Mouse (Mus musculus) heart, embryonic 10.5 days (tissue): ENCODE measurements at regions not wholly inside any gene's neighbourhood (a gene's known extent, or its start where the extent isn't known, plus 50 kb on each side); places are given as distances from the start of the nearest gene placed in this dataset.
"Not testable (repeated sequence)": the region's sequence is repeated elsewhere in the genome, so short reads cannot be mapped to it uniquely, and the experiment has no call there.

Source experiments
- DNase-seq: peaks from one replicate; pipeline ENCODE4 v3.0.0-alpha.2; 2017; ENCODE audit warnings: low spot score
- H3K27ac ChIP-seq: fragments of 300-500 bp; sonication (generic); 2 replicates; pipeline ENCODE4 v1.5.1; 2016; ENCODE audit warnings: mild to moderate bottlenecking
- H3K27me3 ChIP-seq: fragments of 300-500 bp; sonication (generic); 2 replicates; pipeline ENCODE4 v1.6.1; 2016; ENCODE audit warnings: mild to moderate bottlenecking; ENCODE audit not compliant: poor library complexity, insufficient read depth, severe bottlenecking
- H3K36me3 ChIP-seq: fragments of 300-500 bp; sonication (generic); 2 replicates; pipeline ENCODE4 v1.6.1; 2016; ENCODE audit warnings: mild to moderate bottlenecking, moderate library complexity
- H3K4me1 ChIP-seq: fragments of 300-500 bp; sonication (generic); 2 replicates; pipeline ENCODE4 v1.6.1; 2016; ENCODE audit warnings: mild to moderate bottlenecking
- H3K4me3 ChIP-seq: fragments of 300-500 bp; sonication (generic); 2 replicates; pipeline ENCODE4 v1.5.1; 2016; ENCODE audit warnings: mild to moderate bottlenecking, moderate library complexity
- H3K9me3 ChIP-seq: fragments of 300-500 bp; sonication (generic); 2 replicates; pipeline ENCODE4 v1.6.1; 2016; ENCODE audit warnings: mild to moderate bottlenecking, moderate library complexity
- WGBS: fragments of 180-500 bp; shearing (Covaris S2); methylation state at CpG from one replicate; pipeline ENCODE4 v1.1.7; 2016; 5-methylcytosine and 5-hydroxymethylcytosine counted together

GRCm38 (mm10) chr5:75398820-75399219 lies 175.9 kb upstream of the Kit start:
- WGBS = 72% methylated on average over 5 of the region's 5 CpGs
- Histone ChIP-seq H3K27ac (no peak overlapping the region), H3K4me1 (no peaks in the 10 kb centered on the region), H3K4me3 (no peak overlapping the region), H3K27me3 (no peaks in the 10 kb centered on the region), H3K9me3 (no peaks in the 10 kb centered on the region), H3K36me3 (no peaks in the 10 kb centered on the region)
- DNase-seq = no peak

GRCm38 (mm10) chr5:75401734-75402133 lies 173.0 kb upstream of the Kit start:
- no peak overlapping the region for H3K27ac ChIP-seq
- H3K4me1 ChIP-seq = no peaks in the 10 kb centered on the region
- no peak for DNase-seq
- H3K36me3 ChIP-seq = no peaks in the 10 kb centered on the region
- H3K4me3 ChIP-seq = no peak overlapping the region
- WGBS = 59% methylated on average over 3 of the region's 3 CpGs
- no peaks in the 10 kb centered on the region for H3K27me3 ChIP-seq
- H3K9me3 ChIP-seq = no peaks in the 10 kb centered on the region

DNA sequence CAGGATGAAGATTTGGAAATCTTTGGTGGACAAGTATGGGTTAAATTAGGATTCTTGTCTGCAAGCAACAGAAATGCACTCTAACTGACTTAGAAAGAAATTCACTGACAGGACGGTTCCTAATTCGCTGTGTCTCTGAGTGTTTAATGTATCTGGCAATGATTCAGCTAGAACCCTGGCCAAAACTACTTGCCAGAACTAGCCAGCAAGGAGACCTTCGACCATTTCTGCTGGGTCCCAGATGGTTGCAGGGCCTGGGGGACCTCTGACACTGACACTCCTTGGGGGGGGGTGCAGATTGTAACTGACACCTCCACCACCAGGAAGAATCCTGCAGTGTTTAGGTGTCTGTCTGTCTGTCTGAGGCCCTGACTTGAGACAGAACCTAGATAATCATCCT lies 172.1 kb upstream of the Kit start:
- Histone ChIP-seq H3K4me1 (no peaks in the 10 kb centered on the region), H3K4me3 (no peak overlapping the region), H3K36me3 (no peaks in the 10 kb centered on the region), H3K9me3 (no peaks in the 10 kb centered on the region), H3K27me3 (no peaks in the 10 kb centered on the region), H3K27ac (no peak overlapping the region)
- DNase-seq = no peak
- 87% methylated on average over 3 of the region's 3 CpGs for WGBS

DNA sequence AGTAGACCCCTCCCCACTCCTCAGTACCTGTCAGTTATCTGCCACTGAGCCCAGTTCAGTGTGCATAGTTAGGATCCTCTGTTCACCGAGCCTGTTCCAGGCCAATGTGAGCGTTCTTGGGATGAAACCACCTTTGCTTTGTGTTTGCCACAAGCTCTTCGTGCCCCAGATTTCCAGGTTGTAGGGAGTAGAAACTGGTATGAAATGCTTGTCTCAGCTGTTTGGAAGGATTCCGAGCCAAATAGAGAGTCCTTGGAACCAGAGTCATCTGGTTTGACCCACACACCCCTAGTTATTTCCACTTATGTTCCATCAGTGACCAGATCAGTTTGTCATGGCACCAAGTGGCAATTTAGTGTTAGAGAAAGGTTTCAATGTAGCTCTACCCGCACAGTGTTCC lies 171.2 kb upstream of the Kit start:
- WGBS = 83% methylated on average over 5 of the region's 5 CpGs
- Histone ChIP-seq H3K36me3 (no peaks in the 10 kb centered on the region), H3K4me1 (no peaks in the 10 kb centered on the region), H3K9me3 (no peaks in the 10 kb centered on the region), H3K27me3 (no peaks in the 10 kb centered on the region), H3K4me3 (no peak overlapping the region), H3K27ac (no peak overlapping the region)
- no peak for DNase-seq

DNA sequence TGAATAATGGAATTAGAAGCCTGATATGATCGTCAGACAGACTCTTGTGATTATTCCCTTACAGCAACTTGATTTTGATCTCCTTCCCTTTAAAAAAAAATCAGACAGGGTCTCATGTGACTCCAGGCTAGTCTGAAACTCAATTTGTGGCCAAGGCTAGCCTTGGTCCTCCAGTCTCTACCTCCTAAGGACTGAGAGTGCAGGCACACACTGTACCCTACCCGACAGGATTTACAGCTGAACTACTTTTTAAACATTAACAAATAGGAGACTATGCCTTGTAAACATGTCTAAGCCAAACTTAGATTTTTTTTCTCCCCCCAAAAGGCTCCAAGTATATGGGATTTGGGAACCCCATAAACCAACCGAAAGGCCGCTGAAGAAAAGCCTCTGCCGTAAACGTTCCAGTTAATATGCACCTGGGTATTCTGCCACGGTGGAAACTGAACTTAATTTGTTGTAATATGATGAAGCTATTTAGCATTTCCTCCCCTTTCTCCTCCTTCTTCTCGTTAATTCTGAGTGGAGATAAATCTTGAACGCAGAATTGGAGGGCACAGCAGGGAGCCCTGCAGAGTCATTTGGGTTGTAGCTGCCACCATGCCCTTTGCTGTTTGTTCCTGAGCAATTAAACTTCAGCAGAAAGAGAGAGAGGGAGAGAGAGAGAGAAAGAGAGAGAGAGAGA lies 170.0 kb upstream of the Kit start:
- WGBS = 70% methylated on average over 9 of the region's 9 CpGs
- DNase-seq = no peak
- Histone ChIP-seq H3K27me3 (no peaks in the 10 kb centered on the region), H3K36me3 (no peaks in the 10 kb centered on the region), H3K4me1 (no peaks in the 10 kb centered on the region), H3K9me3 (no peaks in the 10 kb centered on the region), H3K27ac (no peak overlapping the region), H3K4me3 (no peak overlapping the region)

DNA sequence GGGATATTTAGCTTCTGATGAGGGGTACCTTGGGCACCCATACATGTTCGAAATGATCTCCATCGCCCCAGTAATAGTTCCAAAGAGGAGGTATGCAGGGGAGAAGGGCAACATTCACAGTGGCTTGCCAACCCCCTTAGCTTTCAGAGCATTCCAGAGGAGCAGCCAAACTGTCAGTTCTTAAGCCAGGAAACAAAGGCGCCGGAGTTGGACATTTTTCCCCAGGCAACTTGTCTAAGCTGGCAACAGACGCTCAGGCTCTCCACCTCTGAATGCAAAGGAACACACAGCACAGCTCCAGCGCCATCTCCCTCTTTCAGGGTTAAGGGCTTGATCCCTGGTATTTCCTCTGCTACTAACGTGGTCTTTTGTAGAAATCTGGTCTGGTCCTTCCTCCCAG lies 169.2 kb upstream of the Kit start:
- 70% methylated on average over 7 of the region's 7 CpGs for WGBS
- no peak overlapping the region for H3K4me3 ChIP-seq
- no peaks in the 10 kb centered on the region for H3K27me3 ChIP-seq
- no peaks in the 10 kb centered on the region for H3K4me1 ChIP-seq
- DNase-seq = no peak
- H3K27ac ChIP-seq = no peak overlapping the region
- no peaks in the 10 kb centered on the region for H3K36me3 ChIP-seq
- H3K9me3 ChIP-seq = no peaks in the 10 kb centered on the region

DNA sequence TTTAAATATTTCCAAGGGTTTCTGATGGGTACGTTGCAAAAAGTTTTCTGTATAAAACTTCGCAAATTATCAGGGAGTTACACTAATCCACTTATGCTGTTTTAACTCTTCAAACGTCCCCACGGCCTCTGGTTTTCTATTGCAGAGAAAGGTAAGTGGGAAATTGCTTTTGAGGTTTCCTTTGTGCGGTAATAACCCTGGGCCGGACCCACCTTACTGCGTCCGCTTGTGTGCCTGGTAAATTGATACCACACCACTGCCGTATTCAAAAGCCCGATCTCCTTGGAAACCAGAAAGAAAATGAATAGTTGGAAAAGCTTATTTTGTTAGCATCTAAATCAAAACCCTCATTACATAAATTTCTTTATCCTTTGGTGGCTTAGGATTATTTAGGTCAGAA lies 167.0 kb upstream of the Kit start:
- no peak for DNase-seq
- 86% methylated on average over 10 of the region's 10 CpGs for WGBS
- H3K4me1 ChIP-seq = no peaks in the 10 kb centered on the region
- H3K36me3 ChIP-seq = no peaks in the 10 kb centered on the region
- H3K27me3 ChIP-seq = no peaks in the 10 kb centered on the region
- no peaks in the 10 kb centered on the region for H3K9me3 ChIP-seq
- H3K4me3 ChIP-seq = no peak overlapping the region
- no peak overlapping the region for H3K27ac ChIP-seq

- Histone ChIP-seq H3K36me3 (no peaks in the 10 kb centered on the region), H3K4me3 (no peak overlapping the region), H3K4me1 (no peaks in the 10 kb centered on the region), H3K9me3 (no peaks in the 10 kb centered on the region), H3K27me3 (no peaks in the 10 kb centered on the region), H3K27ac (no peak overlapping the region)
- DNase-seq = no peak
- WGBS = 85% methylated on average over 24 of the region's 24 CpGs
Measured at GRCm38 (mm10) chr5:75410240-75411186, 164.2 kb upstream of the Kit start.

DNA sequence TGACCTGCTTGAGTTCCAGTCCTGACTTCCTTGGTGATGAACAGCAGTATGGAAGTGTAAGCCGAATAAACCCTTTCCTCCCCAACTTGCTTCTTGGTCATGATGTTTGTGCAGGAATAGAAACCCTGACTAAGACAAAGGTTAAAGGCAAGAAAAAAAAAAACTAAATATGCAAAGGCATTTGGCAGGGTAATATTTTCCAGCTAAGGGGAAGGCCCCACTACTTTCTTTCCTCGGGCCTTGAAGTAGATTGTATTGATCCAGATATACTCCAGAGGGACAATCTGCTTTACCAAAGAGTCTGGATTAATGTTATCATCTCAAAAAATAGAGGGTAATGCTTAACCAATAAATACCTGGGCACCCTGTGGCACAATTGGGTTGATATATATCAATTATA lies 155.4 kb upstream of the Kit start:
- not testable (repeated sequence) for H3K27me3 ChIP-seq, H3K4me1 ChIP-seq, H3K9me3 ChIP-seq, H3K4me3 ChIP-seq, H3K27ac ChIP-seq, H3K36me3 ChIP-seq, DNase-seq
- WGBS = 82% methylated on average over 2 of the region's 2 CpGs

DNA sequence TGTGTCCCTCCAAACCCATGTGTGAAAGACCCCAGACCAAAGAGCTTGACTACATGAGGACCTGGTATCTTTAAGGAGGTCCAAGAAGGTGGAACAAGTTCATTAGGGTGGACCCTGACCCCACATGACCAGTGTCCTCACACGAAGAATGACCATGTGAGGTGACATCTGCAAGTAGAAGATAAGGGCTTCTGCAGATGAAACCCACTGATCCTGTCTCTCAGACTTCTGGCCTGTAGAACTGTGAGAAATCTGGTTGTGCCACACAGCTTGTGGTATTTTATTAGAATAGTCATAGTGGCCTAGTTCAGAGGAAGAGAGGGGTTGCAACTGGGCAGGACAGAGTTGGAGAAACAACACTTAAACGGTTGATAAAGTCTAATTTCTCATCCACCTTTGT lies 141.8 kb upstream of the Kit start:
- H3K9me3 ChIP-seq = no peaks in the 10 kb centered on the region
- WGBS = 70% methylated on average over 2 of the region's 2 CpGs
- DNase-seq = no peak
- no peak overlapping the region for H3K27ac ChIP-seq
- no peaks in the 10 kb centered on the region for H3K36me3 ChIP-seq
- H3K4me1 ChIP-seq = no peaks in the 10 kb centered on the region
- H3K27me3 ChIP-seq = no peaks in the 10 kb centered on the region
- H3K4me3 ChIP-seq = no peak overlapping the region

- Histone ChIP-seq H3K27me3 (no peaks in the 10 kb centered on the region), H3K27ac (no peak overlapping the region), H3K36me3 (no peaks in the 10 kb centered on the region), H3K4me1 (no peaks in the 10 kb centered on the region), H3K9me3 (no peaks in the 10 kb centered on the region), H3K4me3 (no peak overlapping the region)
- WGBS = 86% methylated on average over 5 of the region's 5 CpGs
- no peak for DNase-seq
Measured at GRCm38 (mm10) chr5:75437924-75438323, 136.8 kb upstream of the Kit start.

- Histone ChIP-seq H3K4me1 (no peaks in the 10 kb centered on the region), H3K36me3 (no peaks in the 10 kb centered on the region), H3K9me3 (no peaks in the 10 kb centered on the region), H3K4me3 (no peak overlapping the region), H3K27ac (no peak overlapping the region), H3K27me3 (peaks cover 10% of the 10 kb centered on the region)
- 86% methylated on average over 3 of the region's 3 CpGs for WGBS
- no peak for DNase-seq
Measured at GRCm38 (mm10) chr5:75444024-75444604, 130.6 kb upstream of the Kit start.

DNA sequence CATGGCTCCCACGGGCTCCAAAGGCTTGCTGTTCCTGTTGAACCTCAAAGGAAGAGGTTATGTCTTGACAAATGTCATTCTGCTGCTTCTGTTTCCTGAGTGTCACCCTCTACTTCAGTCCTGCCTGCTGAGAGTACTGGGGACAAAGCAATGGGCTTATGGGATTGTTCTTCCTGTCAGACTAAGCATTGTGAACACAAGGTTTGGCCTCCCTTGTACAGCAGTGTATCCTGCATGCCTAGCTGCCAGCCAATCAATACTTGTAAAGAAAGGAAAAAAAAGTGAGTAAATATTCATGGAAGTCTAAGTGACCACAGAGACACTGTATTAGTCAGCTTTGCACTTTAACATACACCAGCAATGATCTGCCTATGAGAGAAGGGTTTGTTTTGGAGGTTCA lies 128.3 kb upstream of the Kit start:
- H3K4me3 ChIP-seq = no peak overlapping the region
- peaks cover 26% of the 10 kb centered on the region for H3K27me3 ChIP-seq
- H3K9me3 ChIP-seq = no peaks in the 10 kb centered on the region
- no peak for DNase-seq
- no peaks in the 10 kb centered on the region for H3K36me3 ChIP-seq
- no peak overlapping the region for H3K27ac ChIP-seq
- peaks cover 6% of the 10 kb centered on the region; the same call in 1 of the 2 replicates for H3K4me1 ChIP-seq
- 44% methylated on average over 1 of the region's 1 CpGs for WGBS
